Mouse (Mus musculus) hindbrain, embryonic 10.5 days (tissue): ENCODE measurements at regions not wholly inside any gene's neighbourhood (a gene's known extent, or its start where the extent isn't known, plus 50 kb on each side); places are given as distances from the start of the nearest gene placed in this dataset.

Experiments used
- DNase-seq: peaks from one replicate; pipeline ENCODE4 v3.0.0-alpha.2; 2017; ENCODE audit warnings: low spot score
- H3K27ac ChIP-seq: fragments of 300-500 bp; sonication (generic); 2 replicates; pipeline ENCODE4 v1.5.1; 2016; ENCODE audit warnings: mild to moderate bottlenecking, moderate library complexity
- H3K27me3 ChIP-seq: fragments of 300-500 bp; sonication (generic); 2 replicates; pipeline ENCODE4 v1.6.1; 2016; ENCODE audit warnings: mild to moderate bottlenecking; ENCODE audit not compliant: poor library complexity, insufficient read depth, severe bottlenecking
- H3K36me3 ChIP-seq: fragments of 300-500 bp; sonication (generic); 2 replicates; pipeline ENCODE4 v1.6.1; 2016; ENCODE audit warnings: mild to moderate bottlenecking, moderate library complexity
- H3K4me1 ChIP-seq: fragments of 300-500 bp; sonication (generic); replicated peaks from 2 replicates; pipeline ENCODE4 v1.6.1; 2016; ENCODE audit warnings: mild to moderate bottlenecking
- H3K4me3 ChIP-seq: fragments of 300-500 bp; sonication (generic); 2 replicates; pipeline ENCODE4 v1.5.1; 2016; ENCODE audit warnings: mild to moderate bottlenecking, moderate library complexity
- H3K9me3 ChIP-seq: fragments of 300-500 bp; sonication (generic); 2 replicates; pipeline ENCODE4 v1.6.1; 2016; ENCODE audit warnings: mild to moderate bottlenecking, moderate library complexity
- WGBS: fragments of 180-500 bp; shearing (Covaris S2); methylation state at CpG from one replicate; pipeline ENCODE4 v1.1.7; 2016; 5-methylcytosine and 5-hydroxymethylcytosine counted together

DNA sequence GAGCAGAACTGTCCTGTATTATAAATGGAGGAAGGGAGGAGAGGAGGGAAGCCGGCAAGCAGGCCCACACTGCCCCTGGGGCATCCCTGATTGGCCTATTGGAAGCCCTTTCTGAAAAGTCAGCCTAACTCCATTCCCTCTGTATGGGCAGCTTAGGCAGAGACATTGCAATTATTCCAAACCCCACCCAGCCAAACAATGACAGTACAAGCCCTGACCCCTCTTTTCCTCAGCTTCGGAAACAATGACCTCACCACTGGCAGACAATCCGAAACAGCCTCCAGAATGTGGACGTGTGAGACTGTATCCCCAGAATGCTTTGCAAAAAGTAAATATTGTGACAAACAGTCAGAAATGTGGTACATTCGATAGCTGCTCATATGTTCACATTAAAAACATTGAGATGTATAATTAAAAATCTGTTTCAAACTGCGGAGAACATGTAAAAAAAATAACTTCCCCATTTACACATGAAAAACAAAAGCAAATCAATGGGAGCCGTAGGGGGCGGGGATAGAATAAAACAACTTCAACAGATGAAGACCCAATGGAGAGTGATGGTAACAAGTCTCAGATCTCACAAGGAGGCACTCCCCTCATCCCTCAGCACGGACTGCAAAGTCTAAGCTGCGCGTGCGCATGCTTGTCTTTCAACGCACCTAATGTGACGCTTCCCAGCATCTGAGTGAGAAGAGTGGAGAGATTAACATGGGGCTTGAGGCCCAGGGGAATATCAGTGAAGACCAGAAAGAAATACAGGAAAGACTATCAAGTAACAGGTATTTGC lies 134.9 kb upstream of the Top1 start:
- Histone ChIP-seq H3K36me3 (no peaks in the 10 kb centered on the region), H3K4me3 (no peak overlapping the region), H3K4me1 (peaks cover 27% of the 10 kb centered on the region), H3K27me3 (peaks cover 9% of the 10 kb centered on the region; the same call in 1 of the 2 replicates), H3K27ac (no peak overlapping the region), H3K9me3 (no peaks in the 10 kb centered on the region)
- no peak for DNase-seq
- WGBS, result 51% methylated on average over 14 of the region's 14 CpGs

DNA sequence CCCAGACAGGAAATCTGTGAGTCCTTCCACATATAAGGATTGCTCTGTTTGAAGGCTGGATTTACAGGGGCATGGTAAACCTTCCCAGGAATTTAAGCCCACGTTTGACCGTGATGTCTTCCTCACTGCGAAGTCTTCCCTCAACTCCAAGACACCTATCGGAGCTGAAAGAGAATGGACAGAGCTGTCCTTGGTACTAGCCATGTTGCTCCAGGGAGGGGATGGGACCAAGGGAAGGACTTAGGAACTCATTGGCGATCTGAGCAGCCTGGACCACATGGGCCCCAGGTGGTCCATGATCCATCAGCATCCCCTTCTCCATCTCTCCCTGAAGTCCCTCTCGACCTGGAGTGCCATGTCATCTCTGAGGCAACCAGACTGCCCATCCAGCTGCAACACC lies 130.1 kb upstream of the Top1 start:
- no peak for DNase-seq
- peaks cover 12% of the 10 kb centered on the region for H3K4me1 ChIP-seq
- no peak overlapping the region for H3K4me3 ChIP-seq
- no peak overlapping the region for H3K27ac ChIP-seq
- peaks cover 31% of the 10 kb centered on the region for H3K27me3 ChIP-seq
- 66% methylated on average over 6 of the region's 6 CpGs for WGBS
- H3K36me3 ChIP-seq, result no peaks in the 10 kb centered on the region
- H3K9me3 ChIP-seq, result no peaks in the 10 kb centered on the region

DNA sequence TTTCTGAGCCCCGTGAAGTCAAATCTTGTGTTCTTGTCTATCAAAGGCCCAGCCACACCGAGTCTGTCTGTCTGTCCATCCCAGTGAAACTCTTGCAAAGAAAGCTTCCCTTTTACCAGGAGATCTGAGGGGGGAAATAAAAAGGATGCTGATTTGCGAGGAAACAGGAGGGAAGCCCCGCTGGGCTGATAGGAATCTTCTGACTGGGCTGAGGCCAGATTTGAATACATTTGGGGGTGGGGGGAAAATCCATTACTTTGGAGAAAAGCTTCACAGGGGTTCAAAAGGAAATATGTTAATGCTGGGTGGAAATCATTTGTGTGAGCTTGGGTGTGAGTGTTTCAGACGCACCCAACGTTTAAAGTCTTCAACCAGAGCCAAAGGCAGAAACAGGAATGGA lies 129.2 kb upstream of the Top1 start:
- WGBS, result 16% methylated on average over 6 of the region's 6 CpGs
- H3K27ac ChIP-seq, result no peak overlapping the region
- H3K4me3 ChIP-seq, result no peak overlapping the region
- no peaks in the 10 kb centered on the region for H3K36me3 ChIP-seq
- H3K4me1 ChIP-seq, result peaks cover 5% of the 10 kb centered on the region; the same call in 1 of the 2 replicates
- H3K27me3 ChIP-seq, result peaks cover 32% of the 10 kb centered on the region
- no peak for DNase-seq
- no peaks in the 10 kb centered on the region for H3K9me3 ChIP-seq

DNA sequence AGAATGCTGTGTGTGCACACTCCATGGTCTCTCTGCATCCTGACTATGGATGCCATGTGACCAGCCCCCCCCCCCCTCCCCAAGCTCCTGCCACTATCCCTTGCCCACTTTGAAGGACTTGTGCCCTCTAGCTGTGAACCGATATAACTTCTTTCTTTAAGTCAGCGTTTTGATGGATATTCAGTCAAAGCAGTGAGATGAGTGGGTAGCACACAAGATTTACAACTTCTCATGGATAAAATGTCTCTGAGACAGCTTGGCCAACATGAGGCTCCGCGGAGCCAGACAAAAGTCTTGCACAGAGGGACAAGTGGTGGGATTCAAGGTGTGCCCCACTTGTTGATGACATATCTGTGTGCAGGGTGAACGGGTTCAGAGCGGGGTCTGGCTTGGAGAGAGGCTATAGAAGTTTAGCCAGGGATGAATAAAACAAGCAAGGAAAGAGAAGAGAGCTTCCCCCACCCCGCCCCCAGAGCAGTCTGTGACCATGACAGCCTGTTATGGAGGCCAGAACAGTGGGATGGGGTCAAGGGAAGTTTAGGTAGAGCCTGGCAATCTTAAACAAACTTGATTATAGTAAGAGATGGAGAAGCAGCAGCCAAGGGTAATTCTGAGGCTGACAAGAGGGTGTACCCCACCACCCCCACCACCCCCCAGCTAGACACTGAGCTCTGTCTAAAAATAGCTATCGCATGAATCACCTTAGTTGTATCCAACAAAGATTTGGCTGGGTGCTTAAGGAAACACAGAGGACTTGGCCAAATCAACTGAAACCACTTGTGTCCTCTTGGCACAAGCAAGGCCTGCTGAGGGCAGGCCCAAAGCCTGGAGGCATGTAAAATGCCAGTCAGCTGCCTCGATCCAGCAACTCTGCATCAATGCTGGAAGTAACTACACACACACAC lies 120.1 kb upstream of the Top1 start:
- no peaks in the 10 kb centered on the region for H3K36me3 ChIP-seq
- DNase-seq, result no peak
- no peak overlapping the region for H3K4me3 ChIP-seq
- peaks cover 22% of the 10 kb centered on the region for H3K27me3 ChIP-seq
- WGBS, result 83% methylated on average over 9 of the region's 9 CpGs
- no peak overlapping the region for H3K27ac ChIP-seq
- peaks cover 33% of the 10 kb centered on the region for H3K4me1 ChIP-seq
- no peaks in the 10 kb centered on the region for H3K9me3 ChIP-seq

DNA sequence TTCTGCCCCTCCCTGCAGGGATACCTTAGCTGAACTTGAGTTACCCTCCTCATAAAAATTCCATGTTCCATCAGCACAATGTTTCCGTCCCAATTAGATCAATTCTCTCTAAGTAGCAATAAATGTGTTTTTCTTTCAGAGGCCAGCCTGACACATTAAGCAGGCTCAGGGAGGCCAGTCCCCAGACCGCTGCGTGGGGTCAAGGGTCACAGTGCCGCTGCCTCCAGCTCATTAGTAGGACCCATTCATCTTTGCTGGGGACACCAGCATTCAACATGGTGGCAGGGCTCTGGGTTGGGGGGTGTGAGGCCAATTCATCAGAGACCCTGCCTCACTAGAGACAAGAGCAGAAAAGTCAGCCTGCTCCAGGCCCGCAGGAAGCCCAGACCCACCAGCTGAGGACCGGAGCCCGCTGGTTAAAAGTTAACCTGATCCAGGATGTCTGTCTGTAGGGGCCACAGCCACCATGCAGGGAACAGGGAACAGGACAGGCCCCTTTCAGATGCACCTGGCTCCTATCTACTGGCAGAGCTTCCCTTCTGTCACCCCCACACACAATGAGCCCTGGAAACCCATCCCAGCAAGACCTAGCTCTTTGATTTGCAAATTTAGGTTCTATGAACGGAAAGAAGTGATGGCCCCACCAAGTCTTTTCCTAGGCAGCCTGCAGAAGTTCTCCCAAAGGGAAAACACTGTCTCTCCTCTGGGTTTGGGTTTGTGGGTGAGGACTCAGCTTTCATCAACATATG lies 119.1 kb upstream of the Top1 start:
- DNase-seq, result peak; percentile 71
- no peaks in the 10 kb centered on the region for H3K9me3 ChIP-seq
- peak overlapping the region; percentile 64 for H3K27ac ChIP-seq
- WGBS, result 37% methylated on average over 8 of the region's 8 CpGs
- no peak overlapping the region for H3K4me3 ChIP-seq
- peaks cover 20% of the 10 kb centered on the region for H3K27me3 ChIP-seq
- H3K36me3 ChIP-seq, result no peaks in the 10 kb centered on the region
- peaks cover 36% of the 10 kb centered on the region for H3K4me1 ChIP-seq

DNA sequence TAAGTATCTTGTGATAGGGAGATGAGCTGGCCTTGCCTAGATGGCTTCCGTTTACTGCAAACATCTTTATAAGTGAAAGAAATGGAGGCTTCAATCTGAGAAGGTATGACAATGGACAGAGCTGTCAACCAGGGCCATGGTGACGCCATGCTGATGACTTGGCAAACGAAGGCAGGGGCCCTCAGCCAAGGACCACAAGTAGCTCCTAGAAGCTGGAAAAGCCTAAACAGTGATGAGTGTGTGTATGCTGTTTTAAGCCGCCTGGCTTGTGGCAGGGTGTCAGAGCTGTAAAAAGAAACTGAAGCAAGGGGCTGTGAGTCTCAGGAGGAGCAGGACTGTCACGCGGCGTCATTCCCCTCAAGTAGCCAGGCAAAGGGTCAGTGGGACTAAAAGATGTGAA lies 116.4 kb upstream of the Top1 start:
- no peak for DNase-seq
- Histone ChIP-seq H3K36me3 (no peaks in the 10 kb centered on the region), H3K27ac (no peak overlapping the region), H3K9me3 (no peaks in the 10 kb centered on the region), H3K4me1 (peaks cover 36% of the 10 kb centered on the region), H3K4me3 (no peak overlapping the region), H3K27me3 (peaks cover 20% of the 10 kb centered on the region)
- 67% methylated on average over 7 of the region's 7 CpGs for WGBS

DNA sequence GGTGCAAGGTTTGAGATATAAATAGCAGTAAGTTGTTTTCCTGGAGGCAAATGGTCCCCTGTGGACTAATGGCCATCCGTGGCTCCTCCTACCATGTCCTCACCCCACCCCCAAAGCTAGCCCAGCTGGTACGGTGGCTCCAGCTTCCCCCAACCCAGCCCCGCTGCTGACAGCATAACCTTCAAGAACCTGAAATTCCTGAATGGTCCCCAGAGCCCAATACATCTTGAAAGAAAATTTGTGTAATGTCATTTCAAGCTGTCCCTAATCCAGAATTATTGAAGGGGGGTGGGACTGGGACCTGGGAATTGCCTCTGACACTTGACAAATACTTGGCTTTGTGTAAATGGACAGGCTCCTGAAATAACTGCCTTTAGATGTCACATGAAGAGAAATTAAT lies 115.3 kb upstream of the Top1 start:
- DNase-seq, result peak; percentile 21
- Histone ChIP-seq H3K27me3 (peaks cover 20% of the 10 kb centered on the region), H3K27ac (no peak overlapping the region), H3K4me1 (peaks cover 36% of the 10 kb centered on the region), H3K36me3 (no peaks in the 10 kb centered on the region), H3K9me3 (no peaks in the 10 kb centered on the region), H3K4me3 (no peak overlapping the region)
- 39% methylated on average over 3 of the region's 3 CpGs for WGBS

DNA sequence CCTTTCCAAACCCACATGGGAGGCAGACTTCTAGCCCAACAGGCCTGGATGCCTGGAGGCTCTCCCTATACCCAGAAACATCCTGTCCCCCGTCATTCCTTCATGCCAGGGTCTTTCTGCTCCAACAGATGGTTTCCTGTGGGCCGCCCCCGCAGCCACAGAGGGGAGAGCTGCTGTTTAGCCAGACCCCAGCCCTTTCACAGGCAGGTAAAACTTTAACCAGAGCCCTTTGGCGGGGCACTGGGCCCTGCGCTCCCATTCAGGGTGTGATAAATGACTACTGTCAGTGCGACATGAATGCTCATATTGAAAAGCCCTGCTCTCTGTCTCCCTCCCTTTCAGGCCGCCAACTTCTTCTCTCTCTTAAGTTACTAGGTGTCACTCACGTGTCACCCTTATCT lies 108.4 kb upstream of the Top1 start:
- peak; percentile 15 for DNase-seq
- peak overlapping the region; percentile 59 for H3K27ac ChIP-seq
- WGBS, result 35% methylated on average over 8 of the region's 8 CpGs
- no peaks in the 10 kb centered on the region for H3K9me3 ChIP-seq
- H3K27me3 ChIP-seq, result 0 out of 2 replicates have a peak, but pooled peaks cover 6% of the 10 kb centered on the region
- H3K4me1 ChIP-seq, result peaks cover 21% of the 10 kb centered on the region
- H3K36me3 ChIP-seq, result no peaks in the 10 kb centered on the region
- no peak overlapping the region for H3K4me3 ChIP-seq

DNA sequence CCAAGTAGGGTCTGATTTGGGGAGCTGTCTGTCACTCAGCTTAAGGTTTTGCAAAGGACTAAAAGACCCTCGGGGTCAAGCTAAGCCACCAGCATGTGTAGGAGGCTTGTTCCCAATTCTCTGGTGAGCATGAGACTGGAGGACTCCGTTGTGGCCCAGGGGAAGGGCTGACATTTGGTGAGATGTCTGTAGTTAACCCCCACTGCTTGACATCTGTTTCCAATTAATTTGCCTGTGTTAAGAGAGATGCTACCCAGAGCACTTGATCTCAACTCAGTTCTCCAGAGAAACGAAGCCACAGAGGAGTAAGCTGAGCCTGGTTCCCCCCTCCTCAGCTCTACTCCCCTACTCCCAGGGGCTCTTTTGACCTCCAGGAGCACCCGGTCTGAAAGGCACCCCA lies 100.2 kb upstream of the Top1 start:
- H3K27ac ChIP-seq, result no peak overlapping the region
- no peaks in the 10 kb centered on the region for H3K9me3 ChIP-seq
- H3K36me3 ChIP-seq, result no peaks in the 10 kb centered on the region
- no peak overlapping the region for H3K4me3 ChIP-seq
- peak; percentile 27 for DNase-seq
- no peaks in the 10 kb centered on the region for H3K27me3 ChIP-seq
- WGBS, result 33% methylated on average over 4 of the region's 4 CpGs
- 0 out of 2 replicates have a peak, but pooled peaks cover 12% of the 10 kb centered on the region for H3K4me1 ChIP-seq

DNA sequence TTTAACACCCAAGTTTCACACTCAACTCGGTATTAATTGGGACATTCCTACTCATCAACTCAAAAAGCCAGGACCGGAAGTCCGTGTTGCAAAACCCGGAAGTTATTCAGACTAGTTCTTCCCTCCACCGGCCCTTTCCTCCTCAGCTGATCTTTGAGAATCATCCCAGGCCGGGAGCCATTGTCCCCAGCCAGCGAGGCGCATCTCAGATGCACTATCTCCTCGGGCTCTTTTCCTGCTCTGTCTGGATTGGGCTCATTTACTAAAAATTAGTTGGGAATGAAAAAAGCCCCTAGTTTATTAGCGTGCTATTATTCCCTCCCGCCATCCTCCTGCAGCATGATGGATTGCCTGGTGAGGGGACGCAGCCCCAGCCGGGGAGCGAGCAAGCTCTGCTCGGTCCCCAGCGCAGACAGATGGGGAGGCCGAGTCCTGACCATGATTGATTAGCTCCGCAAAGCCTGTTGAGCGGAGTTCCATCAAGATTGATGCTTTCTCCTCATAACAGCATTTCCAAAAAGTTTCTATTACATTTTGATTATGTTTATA lies 93.5 kb upstream of the Top1 start:
- Histone ChIP-seq H3K9me3 (no peaks in the 10 kb centered on the region), H3K36me3 (no peaks in the 10 kb centered on the region), H3K4me3 (no peak overlapping the region; the same call in 1 of the 2 replicates), H3K27me3 (no peaks in the 10 kb centered on the region), H3K27ac (peak overlapping the region; percentile 57), H3K4me1 (peaks cover 14% of the 10 kb centered on the region)
- WGBS, result 61% methylated on average over 19 of the region's 19 CpGs
- DNase-seq, result peak; percentile 48

DNA sequence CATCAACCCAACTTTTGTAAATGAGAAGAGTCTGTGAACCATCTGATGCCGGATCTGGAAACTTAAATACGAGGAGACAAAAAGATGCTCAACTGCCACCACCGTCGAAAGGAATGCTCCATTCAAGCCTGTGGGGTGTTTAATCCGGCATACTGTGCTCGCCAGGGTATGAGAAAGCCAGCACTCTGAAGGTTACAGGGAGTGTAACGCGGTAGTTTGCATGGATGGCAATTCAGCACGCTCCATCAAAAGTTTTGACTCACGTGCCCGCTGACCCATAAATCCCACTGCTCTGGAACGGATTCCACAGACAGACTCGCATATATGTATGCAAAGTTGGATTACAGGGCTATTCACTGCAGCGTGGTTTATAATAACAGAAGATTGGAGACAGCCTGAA lies 84.0 kb upstream of the Top1 start:
- 47% methylated on average over 14 of the region's 14 CpGs for WGBS
- no peak overlapping the region for H3K27ac ChIP-seq
- H3K4me3 ChIP-seq, result no peak overlapping the region
- peaks cover 11% of the 10 kb centered on the region for H3K4me1 ChIP-seq
- DNase-seq, result no peak
- H3K36me3 ChIP-seq, result no peaks in the 10 kb centered on the region
- peaks cover 2% of the 10 kb centered on the region; the same call in 1 of the 2 replicates for H3K9me3 ChIP-seq
- no peaks in the 10 kb centered on the region for H3K27me3 ChIP-seq

DNA sequence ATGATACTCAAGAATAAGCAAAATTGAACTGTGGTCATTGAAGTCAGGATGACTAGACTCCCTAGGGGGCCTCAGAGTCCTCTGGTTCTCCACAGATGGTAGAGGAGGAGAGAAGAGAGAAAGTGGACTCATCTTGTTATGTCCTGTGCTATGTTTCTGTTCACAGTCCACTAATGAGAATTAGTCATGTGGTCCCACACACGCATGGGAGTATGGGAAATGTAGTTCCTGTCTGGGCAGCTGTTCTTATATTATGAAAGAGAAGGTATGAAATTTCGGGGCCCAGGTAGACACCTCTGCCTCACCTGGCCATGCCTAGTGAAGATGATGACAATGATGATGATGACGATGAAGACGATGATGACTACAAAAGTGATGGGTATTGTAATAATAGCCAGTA lies 77.9 kb upstream of the Top1 start:
- no peak overlapping the region for H3K4me3 ChIP-seq
- DNase-seq, result no peak
- WGBS, result 87% methylated on average over 4 of the region's 4 CpGs
- peaks cover 2% of the 10 kb centered on the region; the same call in 1 of the 2 replicates for H3K9me3 ChIP-seq
- no peaks in the 10 kb centered on the region for H3K4me1 ChIP-seq
- no peaks in the 10 kb centered on the region for H3K36me3 ChIP-seq
- H3K27ac ChIP-seq, result no peak overlapping the region
- H3K27me3 ChIP-seq, result no peaks in the 10 kb centered on the region
